Mouse (Mus musculus) 416B (cell line): ENCODE measurements around the gene Trim25.

Experiments used
- DNase-seq: peaks from one replicate; pipeline ENCODE4 v3.0.0; 2011; ENCODE audit warnings: low read depth

Trim25 gene

DNA sequence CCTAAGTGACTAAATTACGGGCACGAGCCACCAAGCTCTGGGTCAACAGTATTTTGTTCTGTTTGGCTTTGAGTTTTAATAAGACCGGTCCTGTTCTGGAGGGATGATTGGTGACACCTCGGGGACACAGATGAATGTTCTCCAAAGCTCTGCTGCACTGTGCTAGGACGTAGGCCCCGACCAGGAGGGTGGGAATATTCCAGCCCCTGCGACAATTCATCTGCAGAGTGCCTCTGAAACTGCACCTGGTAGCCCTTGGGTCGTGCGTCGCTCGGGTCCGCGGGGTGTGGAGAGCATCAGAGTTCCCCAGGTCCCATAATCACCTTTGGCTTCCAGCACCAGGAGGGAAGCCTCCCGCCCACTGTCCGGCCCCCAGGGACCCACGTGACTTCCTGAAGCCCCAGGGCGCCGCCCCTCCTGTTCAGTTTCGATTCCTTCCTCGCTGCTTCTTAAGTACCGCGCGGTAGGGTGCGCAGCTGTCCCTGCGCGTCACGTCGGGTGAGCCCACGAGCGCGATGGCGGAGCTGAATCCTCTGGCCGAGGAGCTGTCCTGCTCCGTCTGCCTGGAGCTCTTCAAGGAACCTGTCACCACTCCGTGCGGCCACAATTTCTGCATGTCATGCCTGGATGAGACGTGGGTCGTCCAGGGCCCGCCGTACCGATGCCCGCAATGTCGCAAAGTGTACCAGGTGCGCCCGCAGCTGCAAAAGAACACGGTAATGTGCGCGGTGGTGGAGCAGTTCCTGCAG is at the start of gene Trim25:
Gene Trim25 (plus strand): TSS at position 403 of the 749 bp plus-strand sequence.
- DNase-seq: peak; percentile 97

DNA sequence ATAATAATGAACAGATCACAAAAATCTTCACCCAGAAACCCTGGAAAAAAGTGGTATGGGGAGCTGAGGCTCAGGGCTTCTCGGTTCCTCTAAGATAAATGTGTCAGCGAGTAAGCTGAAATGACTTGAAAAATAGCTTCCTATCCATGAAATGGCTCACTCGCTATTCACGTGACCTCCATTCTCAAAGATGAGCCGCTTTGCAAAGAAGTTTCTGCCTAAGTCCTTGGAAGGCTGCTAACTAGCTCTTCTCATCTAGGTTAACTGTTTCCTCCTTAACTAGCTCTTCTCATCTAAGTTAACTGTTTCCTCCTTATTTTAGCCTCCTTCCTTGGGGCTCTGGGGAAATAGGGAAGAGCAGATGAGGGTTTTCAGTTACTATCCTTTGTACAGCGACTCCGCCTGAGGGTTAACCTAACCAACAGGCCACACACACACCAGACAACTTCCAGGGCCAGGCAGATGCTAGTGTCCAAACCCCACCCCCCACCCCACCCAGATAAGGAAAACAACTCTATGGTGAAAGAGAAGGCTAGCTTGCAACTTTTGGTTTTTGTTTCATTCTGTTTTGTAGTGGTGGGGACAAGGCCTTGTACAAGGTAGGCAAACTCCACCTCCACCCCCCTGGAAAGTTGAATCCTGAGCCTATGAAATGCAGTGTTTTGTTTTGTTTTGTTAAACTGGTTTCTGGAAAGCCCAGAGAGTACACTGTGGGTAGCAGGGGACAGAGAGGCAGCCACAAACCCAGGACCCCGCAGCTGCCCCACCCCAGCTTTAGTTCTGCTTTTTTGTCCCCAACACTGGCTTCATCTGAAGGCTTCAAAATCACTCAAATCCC is 49.2 kb upstream of the Trim25 start:
- no peak for DNase-seq

DNA sequence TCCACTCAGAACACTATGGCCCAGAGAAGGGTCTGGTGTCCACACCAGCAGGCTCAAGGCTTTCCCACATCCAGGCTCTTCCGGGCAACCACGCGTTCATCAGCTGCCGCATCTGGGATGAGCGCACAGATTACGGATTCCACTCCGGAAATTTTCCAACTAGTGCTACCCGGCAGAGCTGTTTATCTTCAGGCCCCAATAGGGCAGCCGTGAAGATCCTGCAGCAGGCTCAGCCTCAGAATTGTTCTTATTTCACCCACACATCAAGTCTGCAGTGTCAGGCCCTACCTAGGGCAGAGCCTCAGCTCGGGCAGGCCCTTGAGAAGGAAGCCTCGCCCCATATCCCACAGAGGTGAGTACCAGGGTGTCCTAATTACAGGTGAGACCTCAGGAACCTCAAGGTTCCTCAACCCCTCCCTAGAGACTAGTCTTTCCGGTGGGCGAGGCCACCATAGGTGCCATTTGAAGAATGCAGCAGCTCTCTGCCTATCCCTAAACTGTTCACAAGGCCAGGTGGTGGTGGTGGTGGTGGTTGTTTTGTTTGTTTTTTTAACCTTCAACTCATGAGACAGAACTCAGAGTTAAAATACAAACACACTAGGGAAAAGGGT is 48.4 kb upstream of the Trim25 start:
- DNase-seq: no peak

DNA sequence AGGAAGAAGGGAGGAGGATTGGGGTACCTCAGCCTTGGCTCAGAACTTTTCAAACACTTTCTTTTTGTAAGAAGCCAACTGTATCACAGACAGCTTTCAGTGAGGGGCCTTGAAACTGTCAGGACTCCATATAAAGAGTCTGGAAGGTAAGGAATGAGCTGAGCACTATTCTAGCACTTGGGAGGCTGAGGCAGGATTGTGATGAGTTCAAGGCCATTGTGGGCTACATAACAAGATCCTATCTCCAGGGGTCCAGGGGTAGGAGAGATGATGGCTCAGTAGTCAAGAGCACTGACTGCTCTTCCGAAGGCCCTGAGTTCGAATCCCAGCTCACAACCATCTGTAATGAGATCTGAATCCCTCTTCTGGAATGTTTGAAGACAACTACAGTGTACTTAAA is 47.6 kb upstream of the Trim25 start:
- DNase-seq: no peak

DNA sequence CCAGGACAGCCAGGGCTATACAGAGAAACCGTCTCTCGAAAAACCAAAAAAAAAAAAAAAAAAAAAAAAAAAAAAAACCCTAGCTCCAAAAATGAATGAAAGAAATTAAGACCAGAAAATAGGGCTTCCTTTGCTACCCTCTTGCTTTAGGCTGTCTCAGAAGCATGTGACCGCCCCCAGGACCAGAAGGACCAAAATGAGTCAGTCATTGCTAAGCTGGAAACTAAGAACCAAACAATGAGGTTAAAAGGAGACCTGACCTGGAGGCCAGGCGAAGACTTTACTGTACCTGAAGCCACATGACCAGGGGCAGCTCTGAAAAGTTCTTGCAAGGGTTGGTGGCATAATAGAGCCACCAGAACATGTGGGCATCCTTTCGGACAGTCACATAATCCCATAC is 47.1 kb upstream of the Trim25 start:
- DNase-seq: no peak

DNA sequence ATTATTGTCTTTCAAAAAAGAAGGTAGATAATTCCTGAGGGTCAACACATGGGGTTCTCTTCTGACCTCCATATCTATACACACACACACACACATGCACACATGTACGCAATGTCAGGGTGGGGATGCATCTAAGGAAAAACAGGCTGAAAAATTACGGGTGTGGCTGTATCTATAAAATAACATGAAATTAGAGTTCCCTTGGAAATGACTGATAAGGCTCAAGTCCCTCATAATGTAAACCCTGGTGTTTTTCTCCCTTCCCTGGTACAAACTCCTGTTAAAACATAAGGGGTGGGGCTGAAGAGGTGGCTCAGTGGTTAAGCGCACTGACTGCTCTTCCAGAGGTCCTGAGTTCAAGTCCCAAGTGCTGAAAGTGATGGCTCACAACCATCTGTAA is 45.6 kb upstream of the Trim25 start:
- DNase-seq: no peak

DNA sequence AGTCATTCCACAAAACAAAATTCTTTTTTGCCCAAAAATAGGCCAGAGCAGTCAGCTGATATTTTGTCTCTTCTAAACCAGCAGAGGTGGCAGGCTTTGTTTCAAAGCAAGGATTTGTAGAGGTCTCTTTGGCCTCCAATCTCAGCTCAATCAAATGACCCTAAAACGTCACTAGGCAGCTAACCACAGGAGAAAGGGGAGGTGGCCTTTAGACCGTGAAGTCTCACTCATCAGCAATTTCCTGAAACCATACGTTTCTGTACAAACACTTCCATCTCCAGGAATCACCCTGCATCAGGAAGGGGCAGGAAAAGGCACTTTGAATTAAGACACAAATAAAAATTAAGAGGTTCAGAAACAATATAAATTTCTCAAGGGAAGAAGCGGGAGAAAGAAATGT is 44.4 kb upstream of the Trim25 start:
- DNase-seq: peak; percentile 70

DNA sequence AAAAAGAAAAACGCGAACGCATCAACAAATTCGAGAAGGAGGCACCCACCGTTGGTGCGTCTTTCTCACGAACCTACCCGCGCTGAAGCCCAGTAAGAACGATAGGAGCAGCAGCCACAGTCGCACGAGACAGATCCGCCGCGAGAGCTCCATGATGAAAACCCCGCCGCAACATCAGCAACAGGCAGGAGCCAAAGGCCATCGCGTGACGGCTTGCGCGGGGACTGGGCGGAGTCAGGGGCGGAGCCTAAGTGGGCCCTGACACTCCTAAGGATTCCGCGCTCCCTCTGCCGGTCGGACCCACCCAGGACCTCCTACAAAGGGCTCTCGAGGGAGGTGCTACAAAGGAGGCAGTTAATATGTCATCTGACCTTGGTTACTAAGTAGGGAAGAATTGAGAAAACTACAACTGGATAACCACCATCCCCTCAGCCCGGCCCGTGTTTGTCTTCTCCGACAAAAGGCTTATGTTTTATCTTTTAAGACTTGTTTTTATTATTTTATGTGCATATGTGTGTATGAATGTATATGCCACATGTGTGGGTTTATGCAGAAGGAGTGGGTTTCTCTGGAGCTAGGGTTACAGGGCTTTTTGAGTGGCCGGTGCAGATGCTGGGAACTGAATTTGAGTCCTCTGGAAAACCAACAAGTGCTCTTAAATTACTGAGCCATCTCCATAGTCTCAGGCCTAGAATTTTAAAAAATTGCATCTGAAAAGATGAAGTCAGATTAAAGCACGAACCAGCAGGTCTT is 43.8 kb upstream of the Trim25 start, which contains the start of gene Scpep1:
Gene Scpep1 (minus strand): TSS at position 249 of the 753 bp plus-strand sequence.
- DNase-seq: peak; percentile 95

DNA sequence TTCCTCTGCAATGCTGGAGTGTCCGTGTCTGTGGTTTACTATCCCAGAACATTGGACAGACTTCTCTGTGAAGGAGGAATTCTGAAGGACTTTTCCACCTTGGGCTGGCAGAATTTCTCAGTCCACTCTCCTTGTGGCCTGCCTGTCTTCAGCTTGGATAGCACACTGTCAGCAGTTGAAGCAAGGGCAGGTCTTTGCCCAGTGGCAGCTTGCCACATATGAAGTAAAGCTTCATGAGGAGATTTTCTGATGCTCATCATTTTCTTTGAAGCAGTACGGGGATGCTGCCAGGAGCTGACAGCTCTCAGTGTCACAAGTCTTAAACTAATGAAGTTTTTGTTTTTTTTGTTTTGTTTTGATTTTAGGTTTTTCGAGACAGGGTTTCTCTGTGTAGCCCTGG is 40.3 kb upstream of the Trim25 start:
- DNase-seq: no peak

DNA sequence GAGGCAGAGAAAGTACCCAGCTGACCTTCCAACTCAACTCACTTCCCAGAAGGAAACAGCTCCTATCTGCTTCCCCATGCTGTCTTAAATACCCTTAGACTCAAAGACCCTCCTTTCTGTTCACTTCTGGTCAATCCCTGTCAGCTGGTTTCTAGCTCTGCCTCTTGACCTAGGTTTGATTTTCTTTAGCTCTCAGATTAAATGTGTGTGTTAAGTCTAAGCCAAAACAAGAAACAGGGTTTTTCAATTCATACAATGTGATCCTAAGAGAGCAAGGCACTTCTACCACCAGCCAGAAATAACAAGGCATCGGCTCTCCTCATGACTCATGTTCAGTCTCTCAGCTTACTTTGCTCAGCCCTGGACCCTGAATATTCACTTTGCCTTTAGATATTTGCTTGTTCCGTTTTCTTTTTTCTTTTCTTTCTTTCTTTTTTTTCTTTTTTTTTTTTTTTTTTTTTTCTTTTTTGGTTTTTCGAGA is 32.3 kb upstream of the Trim25 start, which contains the start of gene Elobl:
Gene Elobl (minus strand): TSS at position 51 of the 481 bp plus-strand sequence.
- DNase-seq: no peak

DNA sequence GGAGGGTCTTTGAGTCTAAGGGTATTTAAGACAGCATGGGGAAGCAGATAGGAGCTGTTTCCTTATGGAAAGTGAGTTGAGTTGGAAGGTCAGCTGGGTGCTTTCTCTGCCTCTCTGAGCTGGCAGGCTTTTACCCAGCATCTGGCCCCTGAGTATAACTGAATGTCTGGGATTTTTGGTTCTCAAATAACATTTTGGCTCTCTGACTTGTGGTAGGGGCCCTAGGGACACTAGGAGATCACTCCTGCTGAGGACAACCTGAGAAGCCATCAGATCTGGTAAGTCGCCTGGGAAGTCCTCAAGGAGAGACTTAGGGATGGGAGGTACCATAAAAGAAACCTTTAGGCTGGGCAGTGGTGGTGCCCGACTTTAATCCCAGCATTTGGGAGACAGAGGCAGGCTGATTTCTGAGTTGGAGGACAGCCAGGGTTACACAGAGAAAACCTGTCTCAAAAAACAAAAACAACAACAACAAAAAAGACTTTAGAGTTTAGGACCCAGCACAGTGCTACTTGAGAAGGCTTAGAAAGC is 28.9 kb upstream of the Trim25 start, which contains the start of gene Coil:
Gene Coil (plus strand): TSS at position 51 of the 531 bp plus-strand sequence.
- DNase-seq: no peak

DNA sequence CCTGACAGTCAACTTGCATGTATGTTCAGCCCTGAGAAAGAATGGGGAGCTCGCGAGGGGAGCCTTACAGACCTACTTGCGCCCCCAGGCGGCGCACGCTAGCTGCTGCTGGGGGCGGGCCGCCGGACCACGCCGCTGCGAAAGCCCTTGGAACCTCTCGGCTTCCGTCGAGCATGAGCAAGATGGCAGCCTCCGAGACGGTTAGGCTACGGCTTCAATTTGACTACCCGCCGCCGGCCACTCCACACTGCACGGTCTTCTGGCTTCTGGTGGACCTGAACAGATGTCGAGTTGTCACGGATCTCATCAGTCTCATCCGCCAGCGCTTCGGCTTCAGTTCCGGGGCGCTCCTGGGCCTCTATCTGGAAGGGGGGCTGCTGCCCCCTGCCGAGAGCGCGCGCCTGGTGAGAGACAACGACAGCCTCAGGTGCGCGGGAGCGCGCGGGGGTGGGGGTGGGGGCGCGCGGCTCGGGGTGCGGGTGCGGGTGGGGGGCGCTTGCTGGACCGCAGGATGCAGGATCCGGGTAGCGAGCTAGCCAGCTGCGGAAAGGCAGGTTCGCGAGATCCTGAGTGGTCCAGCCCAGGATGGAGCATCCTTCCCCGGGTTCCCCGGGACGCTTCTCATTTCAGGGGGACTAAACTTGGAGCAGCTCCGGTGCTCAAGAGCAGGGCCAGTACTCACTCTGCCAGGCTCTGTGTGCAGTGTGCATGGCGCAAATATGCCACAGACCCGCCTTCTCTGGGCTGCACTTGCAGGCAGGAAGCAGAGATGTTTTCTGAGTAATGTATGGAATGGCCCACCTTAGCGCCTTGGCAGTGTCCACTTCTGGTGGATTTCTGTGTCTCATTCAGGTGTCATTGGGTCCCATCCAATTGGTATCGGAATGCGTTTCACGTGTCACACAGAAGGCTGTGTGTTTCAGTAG is 25.1 kb upstream of the Trim25 start:
- peak; percentile 94 for DNase-seq

DNA sequence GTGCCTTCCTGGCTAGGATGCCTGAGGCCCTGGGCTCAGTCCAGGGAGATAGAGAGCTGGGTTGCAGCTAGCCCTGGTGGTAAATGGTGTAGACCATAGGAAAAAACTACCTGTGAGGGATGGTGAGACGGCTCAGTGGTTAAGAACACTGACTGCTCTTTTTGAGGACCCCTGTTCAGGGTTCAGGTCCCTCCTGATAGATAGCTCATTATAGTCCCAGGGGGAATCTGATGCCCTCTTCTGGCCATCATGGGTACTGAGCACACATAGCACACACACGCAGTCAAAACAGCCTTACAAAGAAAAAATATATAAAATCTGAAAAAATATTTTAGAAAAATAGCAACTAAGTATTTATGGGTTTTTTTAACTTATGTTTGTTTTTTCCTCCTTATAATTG is 22.9 kb upstream of the Trim25 start:
- no peak for DNase-seq

DNA sequence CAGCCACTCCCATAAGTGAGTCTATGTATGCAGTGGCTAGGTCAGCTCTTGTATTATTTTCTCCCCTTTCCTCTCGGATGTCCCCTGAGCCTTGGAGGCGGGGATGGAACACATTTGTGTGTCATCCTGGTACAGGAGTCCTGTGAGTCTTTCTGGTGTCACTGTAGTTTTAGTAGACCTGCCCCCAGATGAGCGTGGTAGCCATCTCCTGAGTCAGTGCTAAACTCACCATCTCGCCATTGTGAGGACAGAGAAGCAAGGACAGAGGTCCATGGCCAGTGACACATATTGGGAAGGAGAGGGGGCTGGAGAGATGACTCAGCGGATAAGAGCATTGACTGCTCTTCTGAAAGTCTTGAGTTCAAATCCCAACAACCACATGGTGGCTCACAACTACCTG is 22.0 kb upstream of the Trim25 start:
- no peak for DNase-seq

DNA sequence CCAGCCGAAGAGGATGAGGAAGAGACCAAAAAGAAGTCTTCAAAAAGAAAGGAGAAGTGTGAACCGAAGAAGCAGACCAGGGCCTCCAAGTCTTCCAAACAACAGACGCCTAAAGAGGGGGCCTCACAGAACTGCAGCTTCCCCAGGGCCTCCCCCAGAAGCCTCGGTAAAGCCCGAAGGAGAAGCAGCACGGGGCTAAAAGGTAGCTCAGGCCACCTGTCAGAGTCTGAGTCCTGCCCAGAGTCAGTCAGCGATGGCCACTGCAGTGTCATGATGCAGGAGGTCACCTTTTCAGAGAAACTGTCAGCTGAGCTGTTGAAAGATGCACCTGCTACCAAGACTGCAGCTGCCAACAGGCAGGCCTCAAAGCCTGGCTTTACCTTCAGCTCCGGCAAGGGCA is 17.8 kb upstream of the Trim25 start:
- DNase-seq: no peak

DNA sequence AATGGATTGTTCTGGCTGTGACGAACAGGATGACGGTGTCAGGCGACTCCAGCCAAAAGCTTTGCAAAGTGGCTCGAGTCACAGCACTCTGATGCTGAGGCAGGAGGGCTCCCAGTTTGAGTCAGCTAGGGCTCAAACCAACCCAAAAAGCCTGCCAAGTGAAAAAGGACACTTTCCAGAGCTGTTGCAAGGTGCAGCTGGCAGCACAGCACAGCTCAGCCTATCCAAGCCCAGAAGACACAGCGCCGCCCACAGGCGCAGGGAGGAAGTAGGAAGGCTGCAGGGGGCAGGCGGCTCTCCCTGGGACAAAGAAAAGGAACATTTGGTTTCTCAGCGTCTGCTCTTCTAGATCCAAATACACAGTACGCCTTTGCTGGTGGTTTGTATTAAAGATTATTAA is 12.6 kb upstream of the Trim25 start:
- DNase-seq: no peak

DNA sequence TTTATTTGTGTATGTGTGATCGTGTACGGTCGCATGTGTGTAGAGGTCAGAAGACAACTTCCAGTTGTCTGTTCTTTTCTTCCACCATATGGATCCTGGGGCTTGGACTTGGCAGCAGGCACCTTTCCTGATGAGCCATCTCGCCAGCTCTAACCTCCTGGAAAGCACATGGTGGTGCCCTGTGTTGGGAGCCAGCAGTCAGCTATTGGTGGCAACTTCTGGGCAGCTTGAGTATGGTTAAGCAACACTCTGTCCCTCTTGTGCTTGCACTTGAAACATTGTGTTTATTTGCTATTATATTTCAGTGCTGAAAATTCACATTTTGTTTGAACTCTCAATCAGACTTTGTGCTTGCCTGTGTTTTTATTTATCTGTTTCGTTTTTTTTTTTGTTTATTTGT is 10.2 kb upstream of the Trim25 start:
- no peak for DNase-seq

DNA sequence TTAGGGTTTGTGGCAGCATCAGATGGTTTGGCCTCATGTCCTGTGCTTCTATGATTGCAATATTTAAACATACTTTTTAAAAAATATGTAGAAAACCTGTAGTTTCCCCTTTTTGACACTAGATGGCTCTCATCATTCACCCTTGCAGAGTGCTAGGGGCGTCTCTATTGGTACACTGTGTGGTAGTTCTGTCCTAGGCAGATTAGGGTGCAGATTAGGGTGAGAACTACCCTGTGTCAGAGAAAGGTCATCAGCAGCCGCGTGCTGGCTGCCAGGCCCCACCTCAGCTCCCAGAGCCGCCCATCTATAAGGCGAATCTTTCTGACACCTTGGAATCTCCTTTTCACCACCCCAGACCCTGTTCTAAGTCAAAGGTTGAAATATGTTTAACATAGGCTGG is 9.6 kb upstream of the Trim25 start:
- peak; percentile 71 for DNase-seq

DNA sequence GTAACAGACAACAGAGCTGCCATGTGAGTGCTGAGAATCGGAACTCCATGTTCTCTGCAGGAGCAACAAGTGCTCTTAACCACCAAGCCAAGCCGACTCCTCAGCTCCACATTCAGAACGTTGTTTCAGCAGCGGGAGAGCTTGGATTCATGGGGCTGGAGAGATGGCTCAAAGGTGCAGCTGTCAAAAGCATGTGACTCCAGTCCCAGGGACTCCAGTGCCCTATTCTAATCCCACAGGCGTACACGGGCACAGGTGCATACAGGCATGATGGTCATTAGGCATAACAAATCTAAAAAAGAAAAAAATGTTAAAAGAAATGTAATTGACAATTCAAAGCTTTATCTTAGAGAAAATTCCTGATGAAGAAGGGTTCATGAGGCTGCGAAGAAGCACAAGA is 6.0 kb upstream of the Trim25 start:
- DNase-seq: no peak

DNA sequence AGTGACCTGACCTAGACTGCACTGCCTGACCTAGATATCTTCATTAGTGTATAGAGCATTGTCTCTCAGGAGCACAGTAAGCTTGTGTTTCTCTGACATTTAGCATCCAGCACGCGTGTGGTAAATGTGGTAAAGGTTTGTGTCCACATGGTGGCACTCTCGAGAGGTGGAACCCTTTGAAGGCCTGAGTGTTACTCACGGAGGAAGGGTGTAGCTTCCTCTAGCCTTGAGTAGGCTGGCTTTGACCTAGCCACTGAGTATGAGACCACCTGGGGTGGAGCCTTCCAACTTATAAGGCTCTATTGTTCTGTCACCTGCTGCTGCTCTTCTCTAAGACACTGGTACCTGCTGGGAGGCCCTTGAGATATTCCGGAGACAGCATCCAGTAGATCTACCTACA is 5.6 kb upstream of the Trim25 start:
- DNase-seq: peak; percentile 90
